Mouse (Mus musculus): ENCODE results near the gene Cln6. TPM values are rescaled to one million over a fixed set of nuclear protein-coding genes. Genes with fewer than 3 reads are reported as not detected.
"Not testable (repeated sequence)": the region's sequence is repeated elsewhere in the genome, so short reads cannot be mapped to it uniquely, and the experiment has no call there.

The Cln6 gene
- polyA plus RNA-seq, 1 experiment from 2014 or later: 7.9 TPM

GRCm38 (mm10) chr9:62857719-62858261 is 19.2 kb downstream of the Cln6 start, which contains the start of gene Calml4:
Gene Calml4, plus strand, starts transcription at chr9:62858080.
- DNase-seq (ENCODE audit: low spot score): no peak
- H3K9ac ChIP-seq (ENCODE audit: low read depth, low read length): no peak within 1 kb of the TSS

DNA sequence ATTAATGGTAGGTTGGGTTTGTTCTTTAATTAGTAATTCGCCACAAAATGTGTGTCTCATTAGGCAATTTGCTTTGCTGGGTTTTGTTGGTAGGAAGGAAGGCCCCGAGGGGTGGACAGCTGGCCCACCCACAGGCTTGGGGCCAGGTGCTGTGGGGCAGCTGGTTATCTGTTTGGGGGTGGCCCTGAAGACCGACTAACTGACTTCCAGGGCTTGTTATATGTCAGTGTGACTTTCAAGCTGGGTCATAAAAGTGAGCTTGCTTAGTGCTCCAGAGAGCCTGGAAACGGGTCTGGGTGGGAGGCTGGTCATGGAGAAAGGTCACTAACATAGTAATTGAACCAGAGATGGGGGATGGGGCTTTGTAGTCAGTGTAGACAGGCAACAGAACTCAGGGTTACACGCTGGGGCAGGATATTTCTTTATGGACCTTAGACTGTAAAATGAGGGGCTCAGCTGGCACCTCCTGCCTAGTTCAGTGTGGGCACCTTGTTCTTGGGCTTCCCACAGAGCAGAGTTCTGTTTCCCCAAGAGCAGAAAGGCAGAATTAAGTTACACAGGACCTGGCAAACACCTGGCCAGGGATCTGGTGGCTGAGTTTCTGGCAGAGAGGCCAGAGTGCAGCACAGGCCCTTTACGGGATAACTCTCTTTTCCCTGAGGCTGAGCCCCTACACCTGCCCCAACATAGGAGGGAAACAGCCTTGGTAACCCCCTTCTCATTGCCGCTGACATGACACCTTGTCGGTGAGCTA is 19.9 kb downstream of the Cln6 start:
- Histone ChIP-seq H3K27me3 (ENCODE audit: control insufficient read depth, insufficient read depth, low read length) (no peaks in the 10 kb centered on the region), H3K36me3 (ENCODE audit: control insufficient read depth, insufficient read depth, low read length) (no peaks in the 10 kb centered on the region), H3K9ac (ENCODE audit: low read depth, low read length) (no peak overlapping the region), H3K9me3 (ENCODE audit: control insufficient read depth, low read length) (no peaks in the 10 kb centered on the region), H3K4me2 (replicated peaks; ENCODE audit: low read depth, low read length) (no peak overlapping the region), H3K4me3 (ENCODE audit: low read depth, low read length) (no peak overlapping the region), H3K27ac (ENCODE audit: low read depth, low read length) (no peak overlapping the region), H3K4me1 (replicated peaks; ENCODE audit: control insufficient read depth, insufficient read depth, low read length) (peaks cover 5% of the 10 kb centered on the region; the same call in 1 of the 2 replicates)
- DNase-seq (ENCODE audit: low spot score): no peak
- WGBS: 59% methylated on average over 8 of the region's 8 CpGs
- ATAC-seq (ENCODE audit: low FRiP score): no peak

More at GRCm38 (mm10) chr9:62857719-62858261, 19.2 kb downstream of the Cln6 start, which contains the start of gene Calml4:
- WGBS: 63% methylated on average over 20 of the region's 20 CpGs
- H3K4me1 ChIP-seq (replicated peaks; ENCODE audit: control insufficient read depth, insufficient read depth, low read length): peaks cover 5% of the 10 kb centered on the region; the same call in 1 of the 2 replicates
- H3K4me3 ChIP-seq (ENCODE audit: low read depth, low read length): no peak within 1 kb of the TSS
- no peak for ATAC-seq (ENCODE audit: low FRiP score)
- H3K27ac ChIP-seq (ENCODE audit: low read depth, low read length): no peak within 1 kb of the TSS
- no peaks in the 10 kb centered on the region for H3K27me3 ChIP-seq (ENCODE audit: control insufficient read depth, insufficient read depth, low read length)
- H3K36me3 ChIP-seq (ENCODE audit: control insufficient read depth, insufficient read depth, low read length): no peaks in the 10 kb centered on the region
- no peak within 1 kb of the TSS for H3K4me2 ChIP-seq (replicated peaks; ENCODE audit: low read depth, low read length)
- no peaks in the 10 kb centered on the region for H3K9me3 ChIP-seq (ENCODE audit: control insufficient read depth, low read length)

GRCm38 (mm10) chr9:62860102-62860501 is 21.5 kb downstream of the Cln6 start:
- H3K4me3 ChIP-seq (ENCODE audit: low read depth, low read length); H3K9me3 ChIP-seq (ENCODE audit: control insufficient read depth, low read length); H3K27me3 ChIP-seq (ENCODE audit: control insufficient read depth, insufficient read depth, low read length); H3K9ac ChIP-seq (ENCODE audit: low read depth, low read length); H3K4me1 ChIP-seq (replicated peaks; ENCODE audit: control insufficient read depth, insufficient read depth, low read length); DNase-seq (ENCODE audit: low spot score); H3K27ac ChIP-seq (ENCODE audit: low read depth, low read length); ATAC-seq (ENCODE audit: low FRiP score); H3K4me2 ChIP-seq (replicated peaks; ENCODE audit: low read depth, low read length); H3K36me3 ChIP-seq (ENCODE audit: control insufficient read depth, insufficient read depth, low read length): not testable (repeated sequence)
- WGBS: 66% methylated on average over 6 of the region's 7 CpGs

- no peak overlapping the region for H3K4me3 ChIP-seq (ENCODE audit: low read depth, low read length)
- no peak for ATAC-seq (ENCODE audit: low FRiP score)
- no peak overlapping the region for H3K4me2 ChIP-seq (replicated peaks; ENCODE audit: low read depth, low read length)
- 68% methylated on average over 4 of the region's 4 CpGs for WGBS
- H3K27me3 ChIP-seq (ENCODE audit: control insufficient read depth, insufficient read depth, low read length): no peaks in the 10 kb centered on the region
- 0 out of 2 replicates have a peak, but pooled peaks cover 2% of the 10 kb centered on the region for H3K4me1 ChIP-seq (replicated peaks; ENCODE audit: control insufficient read depth, insufficient read depth, low read length)
- H3K9me3 ChIP-seq (ENCODE audit: control insufficient read depth, low read length): no peaks in the 10 kb centered on the region
- no peaks in the 10 kb centered on the region for H3K36me3 ChIP-seq (ENCODE audit: control insufficient read depth, insufficient read depth, low read length)
- no peak overlapping the region for H3K9ac ChIP-seq (ENCODE audit: low read depth, low read length)
- H3K27ac ChIP-seq (ENCODE audit: low read depth, low read length): no peak overlapping the region
- DNase-seq (ENCODE audit: low spot score): no peak
These were observed 22.3 kb downstream of the Cln6 start for GRCm38 (mm10) chr9:62860866-62861265.

- not testable (repeated sequence) for H3K4me1 ChIP-seq (replicated peaks; ENCODE audit: control insufficient read depth, insufficient read depth, low read length); ATAC-seq (ENCODE audit: low FRiP score); H3K36me3 ChIP-seq (ENCODE audit: control insufficient read depth, insufficient read depth, low read length); DNase-seq (ENCODE audit: low spot score); H3K4me2 ChIP-seq (replicated peaks; ENCODE audit: low read depth, low read length); H3K4me3 ChIP-seq (ENCODE audit: low read depth, low read length); H3K27ac ChIP-seq (ENCODE audit: low read depth, low read length); H3K9ac ChIP-seq (ENCODE audit: low read depth, low read length); H3K9me3 ChIP-seq (ENCODE audit: control insufficient read depth, low read length); H3K27me3 ChIP-seq (ENCODE audit: control insufficient read depth, insufficient read depth, low read length)
- whole genome bisulfite sequencing: 97% methylated on average over 3 of the region's 4 CpGs
These were observed 30.7 kb downstream of the Cln6 start for GRCm38 (mm10) chr9:62869236-62869635.

GRCm38 (mm10) chr9:62870728-62871127 is 32.1 kb downstream of the Cln6 start:
- H3K27ac ChIP-seq (ENCODE audit: low read depth, low read length): no peak overlapping the region
- DNase-seq (ENCODE audit: low spot score): no peak
- H3K4me2 ChIP-seq (replicated peaks; ENCODE audit: low read depth, low read length): no peak overlapping the region
- no peak for ATAC-seq (ENCODE audit: low FRiP score)
- no peak overlapping the region for H3K9ac ChIP-seq (ENCODE audit: low read depth, low read length)
- H3K4me1 ChIP-seq (replicated peaks; ENCODE audit: control insufficient read depth, insufficient read depth, low read length): no peaks in the 10 kb centered on the region
- no peaks in the 10 kb centered on the region for H3K36me3 ChIP-seq (ENCODE audit: control insufficient read depth, insufficient read depth, low read length)
- H3K27me3 ChIP-seq (ENCODE audit: control insufficient read depth, insufficient read depth, low read length): no peaks in the 10 kb centered on the region
- H3K9me3 ChIP-seq (ENCODE audit: control insufficient read depth, low read length): no peaks in the 10 kb centered on the region
- no peak overlapping the region for H3K4me3 ChIP-seq (ENCODE audit: low read depth, low read length)

GRCm38 (mm10) chr9:62876966-62877616 is 38.5 kb downstream of the Cln6 start:
- no peaks in the 10 kb centered on the region for H3K36me3 ChIP-seq (ENCODE audit: control insufficient read depth, insufficient read depth, low read length)
- H3K4me1 ChIP-seq (replicated peaks; ENCODE audit: control insufficient read depth, insufficient read depth, low read length): no peaks in the 10 kb centered on the region
- H3K27me3 ChIP-seq (ENCODE audit: control insufficient read depth, insufficient read depth, low read length): no peaks in the 10 kb centered on the region
- no peak overlapping the region for H3K27ac ChIP-seq (ENCODE audit: low read depth, low read length)
- no peak overlapping the region for H3K4me2 ChIP-seq (replicated peaks; ENCODE audit: low read depth, low read length)
- WGBS: 83% methylated on average over 7 of the region's 7 CpGs
- no peak overlapping the region for H3K9ac ChIP-seq (ENCODE audit: low read depth, low read length)
- H3K4me3 ChIP-seq (ENCODE audit: low read depth, low read length): no peak overlapping the region
- no peaks in the 10 kb centered on the region for H3K9me3 ChIP-seq (ENCODE audit: control insufficient read depth, low read length)
- no peak for DNase-seq (ENCODE audit: low spot score)
- no peak for ATAC-seq (ENCODE audit: low FRiP score)

DNA sequence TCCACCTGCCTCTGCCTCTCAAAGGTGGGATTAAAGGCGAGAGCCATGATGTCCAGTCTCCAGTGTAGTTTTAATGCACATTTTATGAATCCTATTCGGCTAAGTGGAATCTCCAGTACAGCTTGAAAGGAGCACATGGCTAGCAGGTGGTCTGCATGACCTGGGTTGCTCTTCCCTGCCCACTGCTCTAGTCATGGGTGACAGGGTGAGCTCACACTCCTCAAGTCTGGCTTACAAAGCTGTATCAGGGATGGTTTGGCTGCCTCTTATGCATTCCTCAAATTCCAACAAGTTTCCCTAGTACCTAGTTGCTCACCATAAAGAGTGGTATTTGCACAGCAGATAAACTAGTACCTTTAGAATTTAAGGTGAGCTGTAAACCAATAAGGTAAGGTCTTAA is 39.2 kb downstream of the Cln6 start:
- Histone ChIP-seq H3K4me2 (replicated peaks; ENCODE audit: low read depth, low read length) (no peak overlapping the region), H3K36me3 (ENCODE audit: control insufficient read depth, insufficient read depth, low read length) (0 out of 2 replicates have a peak, but pooled peaks cover 3% of the 10 kb centered on the region), H3K4me3 (ENCODE audit: low read depth, low read length) (no peak overlapping the region), H3K9me3 (ENCODE audit: control insufficient read depth, low read length) (no peaks in the 10 kb centered on the region), H3K27ac (ENCODE audit: low read depth, low read length) (no peak overlapping the region), H3K4me1 (replicated peaks; ENCODE audit: control insufficient read depth, insufficient read depth, low read length) (no peaks in the 10 kb centered on the region), H3K9ac (ENCODE audit: low read depth, low read length) (no peak overlapping the region), H3K27me3 (ENCODE audit: control insufficient read depth, insufficient read depth, low read length) (no peaks in the 10 kb centered on the region)
- ATAC-seq (ENCODE audit: low FRiP score) (no peak), DNase-seq (ENCODE audit: low spot score) (no peak)
- 98% methylated on average over 2 of the region's 2 CpGs for WGBS

All from hindbrain, embryonic 11.5 days (tissue).